9 mouse cellular contexts compared by ENCODE assay signal in the genomic region with DNA sequence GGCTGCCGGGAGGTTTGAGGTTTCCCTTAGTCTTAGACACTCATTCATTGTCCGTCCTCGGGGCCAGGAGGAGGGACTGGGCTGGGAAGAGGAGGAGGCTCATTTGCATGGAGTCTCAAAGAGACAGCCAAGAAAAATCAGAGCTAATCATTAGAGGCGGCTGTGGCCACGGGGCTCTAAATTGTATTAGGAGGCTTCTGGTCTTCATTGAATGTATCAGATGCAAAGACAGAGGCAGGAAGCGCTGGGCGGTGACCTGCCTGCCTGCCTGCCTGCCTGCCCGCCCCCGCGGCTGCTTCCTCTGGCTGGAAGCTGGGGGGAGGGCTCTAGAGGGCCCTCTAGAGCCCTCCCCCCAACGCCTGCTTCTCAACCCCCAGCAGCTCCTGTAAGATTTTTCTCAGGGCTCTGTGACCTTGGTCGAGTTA. TPM values are rescaled to one million over a fixed set of nuclear protein-coding genes. Genes with fewer than 3 reads are reported as not detected.
DNase-seq lines count a peak whose midpoint lies in the region; ATAC-seq and TF ChIP-seq lines count a peak whose summit lies in the region.
"Had no signal": no experiment of that assay in that cellular context is flagged by ENCODE, and none has a peak within 500 bp of the region (broad histone marks: within the 10 kb centered on the region; RNA-seq: fewer than 3 reads in every experiment).

No protein-coding gene starts in this region.

- TF ChIP-seq CTCF in cerebellum, adult 2 months (IDR thresholded peaks at IDR 0.05; ENCODE audit: borderline replicate concordance, insufficient read depth, low read depth, low read length), result no peak

- peak; percentile 81 for ATAC-seq in activated CD4-positive, CD25-positive, alpha-beta regulatory T cell, adult 4 months
- no peak for ATAC-seq in hindbrain, embryonic 16.5 days
- no peak for ATAC-seq in liver, embryonic 12.5 days
- no peak for ATAC-seq in megakaryocyte, adult 5-6 weeks (ENCODE audit: poor library complexity, severe bottlenecking)

- DNase-seq in adrenal gland, postnatal 10 days, result peak; percentile 51
- no peak for DNase-seq in adrenal gland, adult 8-10 months
- peak; percentile 66 for DNase-seq in thymus, postnatal 14 days
- no peak for DNase-seq in cerebellum, adult 2 months

- no peak overlapping the region for H3K4me3 ChIP-seq in hindbrain, embryonic 16.5 days (ENCODE audit: low read length)
- H3K4me3 ChIP-seq in liver, embryonic 12.5 days, result no peak overlapping the region
- H3K4me3 ChIP-seq in cerebellum, adult 2 months (replicated peaks; ENCODE audit: insufficient read depth, low read depth, low read length), result no peak overlapping the region
- H3K4me3 ChIP-seq: heart, adult 2 months had no signal

- peak overlapping the region; percentile 20 for H3K4me2 ChIP-seq in hindbrain, embryonic 16.5 days (ENCODE audit: low read length)
- H3K4me2 ChIP-seq in liver, embryonic 12.5 days, result peak overlapping the region; percentile 10; the same call in 1 of the 2 replicates

- no peaks in the 10 kb centered on the region for H3K36me3 ChIP-seq in hindbrain, embryonic 16.5 days (ENCODE audit: control insufficient read depth, insufficient read depth, low read length)
- H3K36me3 ChIP-seq in liver, embryonic 12.5 days, result no peaks in the 10 kb centered on the region

- H3K9me3 ChIP-seq in hindbrain, embryonic 16.5 days (ENCODE audit: control insufficient read depth, low read length), result no peaks in the 10 kb centered on the region
- H3K9me3 ChIP-seq in liver, embryonic 12.5 days (replicated peaks), result no peaks in the 10 kb centered on the region

- no peak for TF ChIP-seq POLR2A in cerebellum, adult 2 months (IDR thresholded peaks at IDR 0.05; ENCODE audit: borderline replicate concordance, insufficient read depth, low read length)

- WGBS in hindbrain, embryonic 16.5 days, result 4% methylated on average over 11 of the region's 12 CpGs
- 3% methylated on average over 12 of the region's 12 CpGs for WGBS in liver, embryonic 12.5 days (ENCODE audit: insufficient replicate concordance)
- WGBS in cerebellum, adult 2 months, result 9% methylated on average over 12 of the region's 12 CpGs

- H3K27ac ChIP-seq in hindbrain, embryonic 16.5 days (ENCODE audit: low read depth, low read length), result no peak overlapping the region
- H3K27ac ChIP-seq in liver, embryonic 12.5 days, result no peak overlapping the region
- H3K27ac ChIP-seq in cerebellum, adult 2 months (ENCODE audit: insufficient read depth, low read length), result no peak overlapping the region
- H3K27ac ChIP-seq: heart, adult 2 months had no signal

- H3K9ac ChIP-seq in hindbrain, embryonic 16.5 days (ENCODE audit: low read depth, low read length), result no peak overlapping the region
- no peak overlapping the region for H3K9ac ChIP-seq in liver, embryonic 12.5 days

- peaks cover 24% of the 10 kb centered on the region for H3K4me1 ChIP-seq in hindbrain, embryonic 16.5 days (ENCODE audit: control insufficient read depth, insufficient read depth, low read depth, low read length)
- H3K4me1 ChIP-seq in liver, embryonic 12.5 days, result peaks cover 11% of the 10 kb centered on the region; the same call in 1 of the 2 replicates
- no peaks in the 10 kb centered on the region for H3K4me1 ChIP-seq in cerebellum, adult 2 months (ENCODE audit: control insufficient read depth, insufficient read depth, low read length)

- H3K27me3 ChIP-seq in hindbrain, embryonic 16.5 days (replicated peaks; ENCODE audit: control insufficient read depth, insufficient read depth, low read length), result no peaks in the 10 kb centered on the region
- H3K27me3 ChIP-seq in liver, embryonic 12.5 days (replicated peaks), result peaks cover 42% of the 10 kb centered on the region
- H3K27me3 ChIP-seq in cerebellum, adult 2 months (ENCODE audit: control insufficient read depth, insufficient read depth, low read length), result peaks cover 4% of the 10 kb centered on the region; the same call in 1 of the 2 replicates

RNA-seq across cellular contexts. Expression of a gene that starts 23.2 kb away (rescaled TPM):
- 1 to 10 TPM; 1.1 to 2.2 TPM for total RNA-seq in adrenal gland, postnatal 10 days (2021)
- total RNA-seq in adrenal gland, adult 8-10 months (2022), result 10 to 100 TPM in 1 of 4 experiments, 1 to 10 TPM in 1, under 1 TPM in 2; 0.32 to 49.6 (median 5.4) TPM
- polyA plus RNA-seq in activated CD4-positive, CD25-positive, alpha-beta regulatory T cell, adult 4 months (2017; shearing (Covaris generic)), result not detected
- 2.8 and 3.7 TPM in 2 replicates for polyA plus RNA-seq in hindbrain, embryonic 16.5 days (2015; fragmentation: Nextera tagmentation; extraction: Ambion mirVana)
- polyA plus RNA-seq in liver, embryonic 12.5 days (2016; fragmentation: Nextera tagmentation; extraction: Ambion mirVana), result 0.05 and 0.14 TPM in 2 replicates
- polyA plus RNA-seq in cerebellum, adult 2 months (2012; rRNA removed), result 7.4 and 8.6 TPM in 2 replicates
- not detected in 2 replicates for total RNA-seq in megakaryocyte, adult 5-6 weeks (2015)
- not detected in 2 replicates for total RNA-seq in megakaryocyte, adult 5-6 weeks (2017)

Comparison
In these comparisons a context has a peak if more than half of its experiments do, and no peak if none do; other contexts are left out.
1. DNase-seq: peak in adrenal gland, postnatal 10 days (single experiment) and thymus, postnatal 14 days (single experiment); none in adrenal gland, adult 8-10 months (single experiment) and cerebellum, adult 2 months (0 of 2).